Mouse (Mus musculus): ENCODE data around the gene Adgrf1. TPM values are rescaled to one million over a fixed set of nuclear protein-coding genes. Genes with fewer than 3 reads are reported as not detected.

Gene Adgrf1
- total and polyA plus RNA-seq, 3 experiments = not detected

GRCm38 (mm10) chr17:43261937-43262336 lies 8.2 kb upstream of the Adgrf1 start:
- Histone ChIP-seq H3K27me3 (ENCODE audit: control insufficient read depth in 1 of 2, insufficient read depth in 2 of 2, low read length in 2 of 2) (no peaks in the 10 kb centered on the region), H3K27ac (ENCODE audit: control insufficient read depth, low read depth, low read length) (no peak overlapping the region), H3K36me3 (ENCODE audit: control insufficient read depth in 1 of 2, insufficient read depth in 2 of 2, low read length in 2 of 2) (no peaks in the 10 kb centered on the region), H3K9me3 (replicated peaks; ENCODE audit: insufficient read depth, low read length) (no peaks in the 10 kb centered on the region), H3K79me2 (ENCODE audit: control insufficient read depth, insufficient read depth, low read length, poor library complexity) (no peaks in the 10 kb centered on the region), H3K4me1 (ENCODE audit: control insufficient read depth in 1 of 2, insufficient read depth in 2 of 2, low read length in 2 of 2) (no peaks in the 10 kb centered on the region), H3K9ac (ENCODE audit: control insufficient read depth, low read depth, low read length, poor library complexity, severe bottlenecking) (no peak overlapping the region), H3K4me3 (ENCODE audit: control insufficient read depth in 1 of 2, insufficient read depth in 1 of 2, low read depth in 2 of 2, low read length in 2 of 2) (no peak overlapping the region)
- TF ChIP-seq USF2 (IDR thresholded peaks at IDR 0.05; ENCODE audit: borderline replicate concordance in 1 of 2, insufficient read depth in 1 of 2, low read depth in 1 of 2, low read length in 2 of 2) = no peak
- no peak for TF ChIP-seq MYC (IDR thresholded peaks at IDR 0.05; ENCODE audit: low read depth, low read length)
- TF ChIP-seq MYB (IDR thresholded peaks at IDR 0.05; ENCODE audit: low read depth, low read length) = no peak
- no peak for TF ChIP-seq GABPA (IDR thresholded peaks at IDR 0.05; ENCODE audit: low read depth, low read length)
- no peak for TF ChIP-seq NRF1 (IDR thresholded peaks at IDR 0.05; ENCODE audit: insufficient read depth, low read depth, low read length, poor library complexity, severe bottlenecking)
- no peak for TF ChIP-seq MAZ (IDR thresholded peaks at IDR 0.05; ENCODE audit: low read depth, low read length)
- no peak for TF ChIP-seq SIN3A (IDR thresholded peaks at IDR 0.05; ENCODE audit: low read length)
- no peak for TF ChIP-seq JUND (IDR thresholded peaks at IDR 0.05; ENCODE audit: low read depth, low read length)
- TF ChIP-seq MAFK (IDR thresholded peaks at IDR 0.05; ENCODE audit: borderline replicate concordance, low read depth, low read length) = no peak
- TF ChIP-seq ETS1 (IDR thresholded peaks at IDR 0.05; ENCODE audit: low read depth, low read length) = no peak
- no peak for TF ChIP-seq NELFE (IDR thresholded peaks at IDR 0.05; ENCODE audit: low read depth, low read length)
- TF ChIP-seq TCF12 (IDR thresholded peaks at IDR 0.05; ENCODE audit: low read depth, low read length) = no peak
- no peak for TF ChIP-seq SMC3 (IDR thresholded peaks at IDR 0.05; ENCODE audit: low read depth, low read length)
- TF ChIP-seq POLR2AphosphoS5 (IDR thresholded peaks at IDR 0.05; ENCODE audit: borderline replicate concordance, low read depth, low read length) = no peak
- TF ChIP-seq ZC3H11A (IDR thresholded peaks at IDR 0.05; ENCODE audit: low read depth, low read length) = no peak
- no peak for TF ChIP-seq KAT2A (conservative IDR thresholded peaks at IDR 0.05; ENCODE audit: low read depth, low read length)
- no peak for DNase-seq (ENCODE audit: low read depth, low spot score)

- Histone ChIP-seq H3K27ac (ENCODE audit: control insufficient read depth, low read depth, low read length) (no peak overlapping the region), H3K4me3 (ENCODE audit: control insufficient read depth in 1 of 2, insufficient read depth in 1 of 2, low read depth in 2 of 2, low read length in 2 of 2) (no peak overlapping the region), H3K4me1 (ENCODE audit: control insufficient read depth in 1 of 2, insufficient read depth in 2 of 2, low read length in 2 of 2) (no peaks in the 10 kb centered on the region), H3K79me2 (ENCODE audit: control insufficient read depth, insufficient read depth, low read length, poor library complexity) (no peaks in the 10 kb centered on the region), H3K9me3 (replicated peaks; ENCODE audit: insufficient read depth, low read length) (no peaks in the 10 kb centered on the region), H3K36me3 (ENCODE audit: control insufficient read depth in 1 of 2, insufficient read depth in 2 of 2, low read length in 2 of 2) (no peaks in the 10 kb centered on the region), H3K9ac (ENCODE audit: control insufficient read depth, low read depth, low read length, poor library complexity, severe bottlenecking) (no peak overlapping the region), H3K27me3 (ENCODE audit: control insufficient read depth in 1 of 2, insufficient read depth in 2 of 2, low read length in 2 of 2) (no peaks in the 10 kb centered on the region)
- TF ChIP-seq TBP (IDR thresholded peaks at IDR 0.05; ENCODE audit: low read depth, low read length) (no peak), SIN3A (IDR thresholded peaks at IDR 0.05; ENCODE audit: low read length) (no peak), NRF1 (IDR thresholded peaks at IDR 0.05; ENCODE audit: insufficient read depth, low read depth, low read length, poor library complexity, severe bottlenecking) (no peak), ELF1 (IDR thresholded peaks at IDR 0.05; ENCODE audit: low read depth, low read length) (no peak), JUND (IDR thresholded peaks at IDR 0.05; ENCODE audit: low read depth, low read length) (no peak), UBTF (IDR thresholded peaks at IDR 0.05; ENCODE audit: borderline replicate concordance, insufficient read depth, low read depth, low read length) (no peak), SMC3 (IDR thresholded peaks at IDR 0.05; ENCODE audit: low read depth, low read length) (no peak), E2F4 (IDR thresholded peaks at IDR 0.05; ENCODE audit: borderline replicate concordance, low read depth, low read length) (no peak), RCOR1 (IDR thresholded peaks at IDR 0.05; ENCODE audit: low read depth, low read length) (no peak)
- DNase-seq (ENCODE audit: low read depth, low spot score) = no peak
Observed at GRCm38 (mm10) chr17:43264739-43265138, 5.4 kb upstream of the Adgrf1 start.
